Mouse (Mus musculus) megakaryocyte, embryonic 14.5 days (primary cell): ENCODE results near the gene Xrra1.

Source experiments
- FLI1 ChIP-seq: IDR thresholded peaks from 2 replicates; pipeline ENCODE4 v1.6.1; 2012; ENCODE audit warnings: low read length, inconsistent platforms, mixed read lengths
- GATA1 ChIP-seq: IDR thresholded peaks from 3 replicates; pipeline ENCODE4 v1.6.1; 2012; ENCODE audit warnings: mixed read lengths, low read length, inconsistent platforms, borderline replicate concordance

DNA sequence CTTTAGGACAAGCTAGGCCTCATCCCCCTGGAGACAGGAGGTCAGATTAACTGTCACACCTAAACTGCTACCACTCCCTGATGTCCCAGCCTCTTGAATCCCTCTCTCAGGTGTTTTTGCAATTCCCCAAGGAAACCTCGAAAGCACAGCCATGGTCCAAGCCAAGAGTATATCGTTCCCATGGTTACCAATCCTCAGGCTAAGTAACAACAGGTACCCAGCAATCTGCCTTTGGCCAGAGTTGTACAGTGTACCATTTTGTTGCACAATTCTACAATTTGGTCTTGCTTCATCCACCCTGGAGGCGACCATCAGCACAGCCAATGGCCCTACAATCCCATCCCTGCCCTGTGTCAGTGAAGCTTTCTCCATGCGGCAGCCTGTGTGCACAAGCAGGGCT, 38.0 kb downstream of the Xrra1 start:
- TF ChIP-seq FLI1 (no peak), GATA1 (no peak)
